ENCODE assay signal across 10 mouse cellular contexts in genomic region chr14:25508757-25509139, GRCm38 (mm10). TPM values are rescaled to one million over a fixed set of nuclear protein-coding genes. Genes with fewer than 3 reads are reported as not detected.
DNase-seq lines count a peak whose midpoint lies in the region; ATAC-seq lines count a peak whose summit lies in the region.
"Had no signal": no experiment of that assay in that cellular context is flagged by ENCODE, and none has a peak within 500 bp of the region (broad histone marks: within the 10 kb centered on the region; RNA-seq: fewer than 3 reads in every experiment).

No protein-coding gene starts in this region.

- peaks cover 33% of the 10 kb centered on the region for H3K36me3 ChIP-seq in heart, embryonic 12.5 days
- H3K36me3 ChIP-seq in liver, embryonic 13.5 days, result peaks cover 12% of the 10 kb centered on the region; the same call in 1 of the 2 replicates

- no peaks in the 10 kb centered on the region for H3K9me3 ChIP-seq in heart, embryonic 12.5 days (replicated peaks)
- H3K9me3 ChIP-seq in liver, embryonic 13.5 days (replicated peaks), result no peaks in the 10 kb centered on the region
- H3K9me3 ChIP-seq: limb, embryonic 12.5 days had no signal

- H3K27ac ChIP-seq in heart, embryonic 12.5 days (ENCODE audit: poor library complexity, severe bottlenecking), result peak overlapping the region; percentile 87
- H3K27ac ChIP-seq in liver, embryonic 13.5 days, result no peak overlapping the region
- H3K27ac ChIP-seq: limb, embryonic 12.5 days had no signal

- DNase-seq in heart, adult 18-20 months, result peak; percentile 53 to 76
- DNase-seq in heart, adult 8-10 months (ENCODE audit: low spot score), result no peak
- peak; percentile 56 for DNase-seq in heart, postnatal 4 days
- DNase-seq in liver, embryonic 13.5 days, result no peak
- DNase-seq in MN1 (ENCODE audit: low spot score), result no peak
- no peak for DNase-seq in adrenal gland, adult 8-10 months
- DNase-seq: right cerebral cortex, postnatal 4 days; thymus, postnatal 14 days had no signal

- H3K27me3 ChIP-seq in heart, embryonic 12.5 days (replicated peaks), result no peaks in the 10 kb centered on the region
- no peaks in the 10 kb centered on the region for H3K27me3 ChIP-seq in liver, embryonic 13.5 days
- H3K27me3 ChIP-seq: limb, embryonic 12.5 days had no signal

- peak overlapping the region; percentile 6; the same call in 1 of the 2 replicates for H3K4me2 ChIP-seq in heart, embryonic 12.5 days
- H3K4me2 ChIP-seq in liver, embryonic 13.5 days, result no peak overlapping the region
- H3K4me2 ChIP-seq: limb, embryonic 12.5 days had no signal

- no peak overlapping the region; the same call in 1 of the 2 replicates for H3K9ac ChIP-seq in heart, embryonic 12.5 days
- no peak overlapping the region for H3K9ac ChIP-seq in liver, embryonic 13.5 days
- H3K9ac ChIP-seq: limb, embryonic 12.5 days had no signal

- WGBS in heart, embryonic 12.5 days, result 41% methylated on average over 5 of the region's 5 CpGs
- WGBS in liver, embryonic 13.5 days (ENCODE audit: insufficient replicate concordance), result 73% methylated on average over 5 of the region's 5 CpGs

- H3K4me1 ChIP-seq in heart, embryonic 12.5 days (replicated peaks), result peaks cover 99% of the 10 kb centered on the region
- H3K4me1 ChIP-seq in liver, embryonic 13.5 days (replicated peaks), result peaks cover 89% of the 10 kb centered on the region

- no peak overlapping the region for H3K4me3 ChIP-seq in heart, embryonic 12.5 days
- no peak overlapping the region for H3K4me3 ChIP-seq in liver, embryonic 13.5 days (replicated peaks)
- H3K4me3 ChIP-seq: limb, embryonic 12.5 days had no signal

- peak; percentile 28; the same call in 1 of the 2 replicates for ATAC-seq in heart, embryonic 12.5 days (ENCODE audit: insufficient number of reproducible peaks, low FRiP score)
- ATAC-seq in liver, embryonic 13.5 days (ENCODE audit: low read depth), result 0 out of 2 replicates have a peak, but pooled peaks have one; percentile 16

RNA-seq across cellular contexts. Expression of gene Zmiz1, which starts 49.8 kb away (rescaled TPM):
- total RNA-seq in heart, adult 18-20 months (2021), result 10 to 100 TPM; 32.5 to 38.5 TPM
- total RNA-seq in heart, adult 8-10 months (2022), result 10 to 100 TPM; 34.7 to 44.1 (median 40.4) TPM
- 34.2 and 41.4 TPM in 2 replicates for polyA plus RNA-seq in heart, embryonic 12.5 days (2016; fragmentation: Nextera tagmentation; extraction: Ambion mirVana)
- 10 to 100 TPM; 67.0 to 78.5 TPM for total RNA-seq in heart, postnatal 4 days (2021)
- polyA plus RNA-seq in liver, embryonic 13.5 days (2015; fragmentation: Nextera tagmentation; extraction: Ambion mirVana), result 4.5 TPM in 2 replicates
- 100 to 1,000 TPM in 2 of 4 experiments, 10 to 100 TPM in 2; 90.3 to 192 (median 125) TPM for total RNA-seq in adrenal gland, adult 8-10 months (2022)

Comparison
In these comparisons a context has a peak if more than half of its experiments do, and no peak if none do; other contexts are left out.
1. DNase-seq: peak in heart, adult 18-20 months (2 of 2) and heart, postnatal 4 days (single experiment); none in heart, adult 8-10 months (single experiment), liver, embryonic 13.5 days (single experiment), MN1 (single experiment) and adrenal gland, adult 8-10 months (single experiment).